Mouse (Mus musculus) lung, adult 2 months (tissue): ENCODE measurements around the gene Aloxe3. TPM values are rescaled to one million over a fixed set of nuclear protein-coding genes. Genes with fewer than 3 reads are reported as not detected.
A peak's percentile ranks its signal among the peaks of the same experiment; 100 is the strongest.

Experiments used
- DNase-seq: peaks from one replicate; pipeline ENCODE4 v3.0.0; 2022
- H3K4me1 ChIP-seq: fragments of 200-500 bp; 2 replicates; pipeline ENCODE4 v1.6.1; 2011; ENCODE audit warnings: low read length; ENCODE audit not compliant: control insufficient read depth, insufficient read depth
- H3K4me3 ChIP-seq: fragments of 200-500 bp; replicated peaks from 2 replicates; pipeline ENCODE3; 2011; ENCODE audit warnings: low read depth, mild to moderate bottlenecking, control low read depth, low read length; ENCODE audit errors: extremely low read depth
- CTCF ChIP-seq: fragments of 200-500 bp; IDR thresholded peaks from 2 replicates; pipeline ENCODE4 v1.5.1; 2011; ENCODE audit warnings: mild to moderate bottlenecking, low read length, control low read depth; ENCODE audit not compliant: insufficient read depth
- POLR2A ChIP-seq: fragments of 200-500 bp; IDR thresholded peaks from 2 replicates; pipeline ENCODE4 v1.6.1; 2011; ENCODE audit warnings: low read depth, mild to moderate bottlenecking, control low read depth, low read length, borderline replicate concordance; ENCODE audit errors: extremely low read depth
- WGBS: fragments of 180-500 bp; shearing (Covaris S2); methylation state at CpG from one replicate; pipeline ENCODE4 v1.1.7; 2018; 5-methylcytosine and 5-hydroxymethylcytosine counted together
- polyA plus RNA-seq: library from polyadenylated mRNA; depleted of rRNA; stranded (reverse); fragments of >200 nt; gene quantifications from 2 replicates; pipeline ENCODE4 v1.2.3, GENCODE M21; 2012

Gene Aloxe3
- polyA plus RNA-seq, 1 experiment: 23.9 TPM

- WGBS: 85% methylated on average over 20 of the region's 20 CpGs
- peaks cover 19% of the 10 kb centered on the region for H3K4me1 ChIP-seq
- no peak for DNase-seq
- H3K4me3 ChIP-seq: no peak overlapping the region
- no peak for TF ChIP-seq CTCF
- no peak for TF ChIP-seq POLR2A
Observed at GRCm38 (mm10) chr11:69100639-69101360, 24.9 kb upstream of the Aloxe3 start.

- DNase-seq: peak; percentile 5
- H3K4me1 ChIP-seq: peaks cover 19% of the 10 kb centered on the region
- WGBS: 90% methylated on average over 21 of the region's 21 CpGs
- H3K4me3 ChIP-seq: no peak overlapping the region
- TF ChIP-seq POLR2A (no peak), CTCF (no peak)
Observed at GRCm38 (mm10) chr11:69101604-69102402, 23.9 kb upstream of the Aloxe3 start.

- WGBS: 90% methylated on average over 7 of the region's 7 CpGs
- Histone ChIP-seq H3K4me1 (peaks cover 19% of the 10 kb centered on the region), H3K4me3 (no peak overlapping the region)
- TF ChIP-seq CTCF (no peak), POLR2A (no peak)
- DNase-seq: peak; percentile 3
Observed at GRCm38 (mm10) chr11:69102403-69102725, 23.3 kb upstream of the Aloxe3 start.

GRCm38 (mm10) chr11:69103121-69103520 lies 22.6 kb upstream of the Aloxe3 start:
- no peak for DNase-seq
- 96% methylated on average over 14 of the region's 14 CpGs for WGBS
- TF ChIP-seq POLR2A (no peak), CTCF (no peak)
- Histone ChIP-seq H3K4me3 (no peak overlapping the region), H3K4me1 (peaks cover 13% of the 10 kb centered on the region)

- Histone ChIP-seq H3K4me1 (peaks cover 8% of the 10 kb centered on the region; the same call in 1 of the 2 replicates), H3K4me3 (no peak overlapping the region)
- peak; percentile 4 for DNase-seq
- TF ChIP-seq POLR2A: no peak
- TF ChIP-seq CTCF: no peak
- WGBS: 86% methylated on average over 15 of the region's 15 CpGs
Observed at GRCm38 (mm10) chr11:69103531-69104435, 21.9 kb upstream of the Aloxe3 start.

- Histone ChIP-seq H3K4me3 (no peak overlapping the region), H3K4me1 (peaks cover 8% of the 10 kb centered on the region; the same call in 1 of the 2 replicates)
- 93% methylated on average over 14 of the region's 14 CpGs for WGBS
- TF ChIP-seq CTCF: no peak
- no peak for TF ChIP-seq POLR2A
- DNase-seq: peak; percentile 4
Observed at GRCm38 (mm10) chr11:69104487-69104886, 21.2 kb upstream of the Aloxe3 start.

GRCm38 (mm10) chr11:69105227-69105626 lies 20.5 kb upstream of the Aloxe3 start:
- 84% methylated on average over 6 of the region's 6 CpGs for WGBS
- no peak overlapping the region for H3K4me3 ChIP-seq
- DNase-seq: no peak
- TF ChIP-seq POLR2A: no peak
- no peak for TF ChIP-seq CTCF
- peaks cover 8% of the 10 kb centered on the region; the same call in 1 of the 2 replicates for H3K4me1 ChIP-seq

- WGBS: 75% methylated on average over 2 of the region's 2 CpGs
- DNase-seq: no peak
- H3K4me3 ChIP-seq: no peak overlapping the region
- TF ChIP-seq CTCF: no peak
- 0 out of 2 replicates have a peak, but pooled peaks have one; percentile 7 for TF ChIP-seq POLR2A
- H3K4me1 ChIP-seq: peaks cover 4% of the 10 kb centered on the region; the same call in 1 of the 2 replicates
Observed at GRCm38 (mm10) chr11:69105796-69106195, 19.9 kb upstream of the Aloxe3 start.

- Histone ChIP-seq H3K4me3 (no peak overlapping the region), H3K4me1 (peaks cover 4% of the 10 kb centered on the region; the same call in 1 of the 2 replicates)
- WGBS: 91% methylated on average over 11 of the region's 11 CpGs
- TF ChIP-seq POLR2A (no peak), CTCF (no peak)
- DNase-seq: no peak
Observed at GRCm38 (mm10) chr11:69106299-69106698, 19.4 kb upstream of the Aloxe3 start.
